Mouse (Mus musculus) bone marrow macrophage, adult 2 months (primary cell): ENCODE measurements at regions not wholly inside any gene's neighbourhood (a gene's known extent, or its start where the extent isn't known, plus 50 kb on each side); places are given as distances from the start of the nearest gene placed in this dataset.

Experiments
- H3K27ac ChIP-seq: 2 replicates; pipeline ENCODE4 v1.5.1; 2012; ENCODE audit warnings: low read depth, low read length; ENCODE audit not compliant: insufficient read depth
- H3K4me1 ChIP-seq: 2 replicates; pipeline ENCODE4 v1.6.1; 2012; ENCODE audit warnings: low read length; ENCODE audit not compliant: control insufficient read depth, insufficient read depth
- H3K4me3 ChIP-seq: 2 replicates; pipeline ENCODE4 v1.5.1; 2012; ENCODE audit warnings: mild to moderate bottlenecking, low read length, moderate library complexity; ENCODE audit not compliant: insufficient read depth
- CTCF ChIP-seq: IDR thresholded peaks from 2 replicates; pipeline ENCODE4 v1.5.1; 2012; ENCODE audit warnings: low read depth, mild to moderate bottlenecking, low read length, moderate library complexity
- POLR2A ChIP-seq: IDR thresholded peaks from 2 replicates; pipeline ENCODE4 v1.6.1; 2012; ENCODE audit warnings: mild to moderate bottlenecking, low read depth, low read length, borderline replicate concordance

- Histone ChIP-seq H3K27ac (no peak overlapping the region), H3K4me3 (no peak overlapping the region), H3K4me1 (no peaks in the 10 kb centered on the region)
- TF ChIP-seq CTCF: no peak
- no peak for TF ChIP-seq POLR2A
Measured at GRCm38 (mm10) chr12:70544850-70545510, 92.1 kb downstream of the Tmx1 start.

- no peak overlapping the region for H3K4me3 ChIP-seq
- H3K4me1 ChIP-seq: no peaks in the 10 kb centered on the region
- TF ChIP-seq POLR2A: no peak
- H3K27ac ChIP-seq: no peak overlapping the region
Measured at GRCm38 (mm10) chr12:70547199-70547598, 94.3 kb downstream of the Tmx1 start.

- Histone ChIP-seq H3K4me3 (no peak overlapping the region), H3K4me1 (no peaks in the 10 kb centered on the region), H3K27ac (no peak overlapping the region)
- TF ChIP-seq POLR2A (no peak), CTCF (no peak)
Measured at GRCm38 (mm10) chr12:70549296-70549695, 96.4 kb downstream of the Tmx1 start.

GRCm38 (mm10) chr12:70553866-70554265 lies 101.0 kb downstream of the Tmx1 start:
- Histone ChIP-seq H3K4me3 (no peak overlapping the region), H3K4me1 (no peaks in the 10 kb centered on the region), H3K27ac (no peak overlapping the region)
- no peak for TF ChIP-seq CTCF
- TF ChIP-seq POLR2A: no peak

- TF ChIP-seq POLR2A (no peak), CTCF (no peak)
- no peak overlapping the region for H3K27ac ChIP-seq
- H3K4me1 ChIP-seq: no peaks in the 10 kb centered on the region
- no peak overlapping the region for H3K4me3 ChIP-seq
Measured at GRCm38 (mm10) chr12:70554586-70554985, 101.7 kb downstream of the Tmx1 start.

GRCm38 (mm10) chr12:70555723-70556122 lies 102.8 kb downstream of the Tmx1 start:
- Histone ChIP-seq H3K27ac (no peak overlapping the region), H3K4me3 (no peak overlapping the region), H3K4me1 (no peaks in the 10 kb centered on the region)
- TF ChIP-seq CTCF (no peak), POLR2A (no peak)

- Histone ChIP-seq H3K27ac (no peak overlapping the region), H3K4me3 (no peak overlapping the region), H3K4me1 (no peaks in the 10 kb centered on the region)
- TF ChIP-seq CTCF (no peak), POLR2A (no peak)
Measured at GRCm38 (mm10) chr12:70556820-70557219, 103.9 kb downstream of the Tmx1 start.

GRCm38 (mm10) chr12:70563446-70563845 lies 110.6 kb downstream of the Tmx1 start:
- TF ChIP-seq POLR2A (no peak), CTCF (no peak)
- Histone ChIP-seq H3K4me1 (no peaks in the 10 kb centered on the region), H3K4me3 (no peak overlapping the region), H3K27ac (no peak overlapping the region)

GRCm38 (mm10) chr12:70575665-70576064 lies 122.8 kb downstream of the Tmx1 start:
- no peak overlapping the region for H3K4me3 ChIP-seq
- H3K4me1 ChIP-seq: no peaks in the 10 kb centered on the region
- TF ChIP-seq CTCF (no peak), POLR2A (no peak)
- H3K27ac ChIP-seq: no peak overlapping the region

GRCm38 (mm10) chr12:70577769-70578168 lies 124.9 kb downstream of the Tmx1 start:
- TF ChIP-seq CTCF: no peak
- no peak for TF ChIP-seq POLR2A
- Histone ChIP-seq H3K4me1 (no peaks in the 10 kb centered on the region), H3K27ac (no peak overlapping the region), H3K4me3 (no peak overlapping the region)
